Mouse (Mus musculus): ENCODE measurements around the gene Metap1.

DNA sequence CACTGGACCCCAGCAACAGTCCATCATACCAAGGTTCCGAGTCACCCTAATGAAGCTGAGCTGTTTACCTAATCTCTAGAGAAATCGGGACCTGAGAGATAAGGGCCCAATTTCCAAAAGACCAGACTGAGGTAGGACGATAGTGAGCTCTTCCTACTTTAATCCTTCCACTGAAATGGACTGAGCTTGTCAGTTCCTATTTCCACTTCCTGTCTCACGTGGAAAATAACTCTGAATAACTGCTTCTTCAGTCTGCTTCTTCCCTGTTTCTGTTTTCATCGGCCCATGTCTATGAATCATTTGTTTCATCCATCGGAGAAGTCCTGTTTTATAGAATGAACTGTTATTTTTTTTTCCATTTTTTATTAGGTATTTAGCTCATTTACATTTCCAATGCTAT lies 29.9 kb upstream of the Metap1 start:
- TF ChIP-seq CTCF (IDR thresholded peaks at IDR 0.05; ENCODE audit: borderline replicate concordance, insufficient read depth, low read length) (no peak), POLR2A (IDR thresholded peaks at IDR 0.05; ENCODE audit: low read depth, low read length) (no peak)

Measured in embryonic fibroblast, embryonic 13.5 days (primary cell).